Mouse (Mus musculus) C2C12 (cell line): ENCODE measurements at regions not wholly inside any gene's neighbourhood (a gene's known extent, or its start where the extent isn't known, plus 50 kb on each side); places are given as distances from the start of the nearest gene placed in this dataset.
"Not testable (repeated sequence)": the region's sequence is repeated elsewhere in the genome, so short reads cannot be mapped to it uniquely, and the experiment has no call there.

Experiments
- CEBPB ChIP-seq: IDR thresholded peaks from one replicate; pipeline ENCODE4 v1.6.1; 2011; ENCODE audit warnings: low read depth, mild to moderate bottlenecking, control low read depth, moderate library complexity
- CTCF ChIP-seq: IDR thresholded peaks from one replicate; pipeline ENCODE4 v1.5.1; 2011; ENCODE audit not compliant: control insufficient read depth, insufficient read depth, insufficient read length
- MAX ChIP-seq: IDR thresholded peaks from one replicate; pipeline ENCODE4 v1.6.1; 2011; ENCODE audit warnings: mild to moderate bottlenecking, control low read depth

GRCm38 (mm10) chr2:95433996-95434395, 884.0 kb upstream of the Lrrc4c start:
- not testable (repeated sequence) for TF ChIP-seq MAX, CTCF, CEBPB
